Mouse (Mus musculus): ENCODE measurements around the gene Trim31.
A peak's percentile ranks its signal among the peaks of the same experiment; 100 is the strongest.

Gene Trim31

DNA sequence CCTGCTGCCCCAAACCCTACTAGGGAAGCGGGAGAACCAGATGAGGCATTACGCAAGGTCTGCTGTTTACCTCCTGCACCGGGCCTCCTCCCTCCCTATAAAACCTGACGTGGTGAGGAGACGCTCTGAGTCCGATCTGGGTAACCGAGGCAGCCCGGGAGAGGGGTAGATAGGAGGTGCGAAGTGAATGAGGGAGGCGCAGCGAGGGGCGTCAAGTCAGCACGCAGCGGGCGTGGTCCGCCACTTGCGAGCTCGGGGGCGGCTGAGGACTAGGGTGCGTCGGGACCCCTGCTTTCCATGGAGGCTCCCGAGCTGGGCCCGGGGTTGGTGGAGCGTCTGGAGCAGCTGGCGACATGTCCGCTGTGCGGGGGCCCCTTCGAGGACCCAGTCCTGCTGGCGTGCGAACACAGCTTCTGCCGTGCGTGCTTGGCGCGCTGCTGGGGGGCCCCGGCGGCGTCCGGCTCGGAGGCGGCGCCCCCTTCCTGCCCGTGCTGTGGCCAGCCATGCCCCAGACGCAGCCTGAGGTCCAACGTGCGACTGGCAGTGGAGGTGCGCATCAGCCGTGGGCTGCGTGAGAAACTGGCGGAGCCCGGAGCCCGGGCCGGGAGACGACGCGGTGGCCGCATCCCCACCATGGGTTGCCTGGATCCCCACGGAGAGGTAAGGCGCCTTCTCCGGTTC, 45.0 kb downstream of the Trim31 start, which contains the start of gene Rnf39:
Gene Rnf39 (plus strand): TSS at position 128 of the 681 bp plus-strand sequence.
- DNase-seq (ENCODE audit: low read depth in 1 of 2, low spot score in 2 of 2) = no peak

GRCm38 (mm10) chr17:36943691-36944090, 45.8 kb downstream of the Trim31 start:
- no peak for DNase-seq (ENCODE audit: low read depth in 1 of 2, low spot score in 2 of 2)

DNA sequence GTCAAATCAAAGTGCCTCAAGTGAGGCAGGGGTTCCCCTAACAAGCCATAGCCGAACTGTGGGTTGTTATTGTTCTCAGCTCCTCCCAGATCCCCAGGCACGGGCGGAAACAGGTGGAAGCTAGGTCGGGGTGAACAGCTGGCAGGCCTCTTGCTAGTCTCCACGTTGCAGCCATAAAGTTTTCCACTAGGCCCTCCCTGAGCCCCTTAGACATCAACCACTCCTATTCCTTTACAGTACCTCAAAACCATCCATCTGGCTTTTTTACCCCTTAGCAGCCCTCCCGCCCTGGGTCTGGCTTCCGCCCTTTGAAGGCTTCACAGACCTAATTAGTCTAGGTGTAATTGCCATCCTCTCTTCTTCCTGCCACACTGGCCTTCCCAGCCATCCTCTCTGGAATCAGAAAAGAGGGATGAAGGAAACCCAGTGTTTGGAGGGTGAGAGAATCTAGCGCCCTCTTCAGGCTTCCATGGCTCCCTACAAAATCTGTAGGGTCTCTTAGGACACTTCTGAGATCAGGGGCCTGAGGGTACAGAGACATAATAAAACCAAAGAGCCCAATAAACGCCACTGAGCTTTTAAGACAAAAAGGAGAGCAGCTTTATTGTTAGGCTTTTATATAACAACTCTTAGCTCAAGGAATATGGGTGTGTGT, 46.3 kb downstream of the Trim31 start:
- DNase-seq (ENCODE audit: low read depth in 1 of 2, low spot score in 2 of 2) = no peak

DNA sequence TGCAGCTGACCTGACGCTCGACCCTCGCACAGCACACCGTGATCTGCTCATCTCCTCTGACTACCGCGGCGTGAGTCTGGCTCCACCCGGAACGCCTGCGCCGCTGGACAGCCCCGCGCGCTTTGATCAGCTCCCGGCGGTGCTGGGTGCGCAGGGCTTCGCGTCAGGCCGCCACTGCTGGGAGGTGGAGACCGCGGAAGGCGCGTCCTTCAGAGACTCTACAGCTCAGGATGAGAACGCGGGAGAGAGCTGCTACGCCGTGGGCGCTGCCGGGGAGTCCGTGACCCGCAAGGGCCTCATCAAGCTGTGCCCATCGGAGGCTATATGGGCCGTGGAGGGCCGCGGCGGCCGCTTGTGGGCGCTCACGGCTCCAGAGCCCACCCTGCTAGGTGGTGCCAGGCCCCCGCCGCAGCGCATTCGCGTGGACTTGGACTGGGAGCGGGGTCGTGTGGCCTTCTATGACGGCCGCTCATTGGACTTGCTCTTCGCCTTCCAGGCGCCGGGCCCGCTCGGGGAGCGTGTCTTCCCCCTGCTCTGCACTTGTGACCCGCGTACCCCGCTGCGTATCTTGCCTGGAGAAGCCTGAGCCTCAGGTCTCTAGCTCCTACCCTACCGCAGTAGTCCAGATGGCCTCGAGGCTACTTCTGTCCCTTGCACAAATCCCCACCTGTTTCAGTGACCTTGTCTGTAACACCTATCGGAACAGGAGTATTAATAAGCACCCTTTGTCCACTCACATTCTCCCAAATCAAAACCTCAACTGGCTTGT, 49.3 kb downstream of the Trim31 start:
- DNase-seq (ENCODE audit: low read depth in 1 of 2, low spot score in 2 of 2) = no peak

- DNase-seq (ENCODE audit: low read depth in 1 of 2, low spot score in 2 of 2) = no peak
Measured at GRCm38 (mm10) chr17:36948286-36948685, 50.4 kb downstream of the Trim31 start.

DNA sequence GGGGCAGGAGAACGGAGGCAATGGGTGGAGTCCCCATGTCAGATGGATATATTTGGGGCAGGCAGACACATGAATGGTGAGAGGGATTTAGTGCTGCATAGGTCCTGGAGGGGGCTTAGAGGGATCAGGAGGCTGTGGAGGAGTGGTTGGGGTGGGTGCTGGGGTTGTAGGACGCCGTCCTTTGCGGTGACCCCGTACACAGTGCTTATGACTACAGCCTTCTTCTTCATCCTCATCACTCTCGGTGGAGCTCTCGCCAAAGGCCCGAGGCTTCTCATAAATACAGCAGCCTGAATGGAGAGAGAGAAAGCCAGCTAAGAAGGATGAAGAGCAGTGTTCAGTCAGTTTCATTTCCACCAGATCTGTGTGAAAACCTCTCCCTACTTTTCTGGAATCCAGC, 51.3 kb downstream of the Trim31 start:
- no peak for DNase-seq (ENCODE audit: low read depth in 1 of 2, low spot score in 2 of 2)

DNA sequence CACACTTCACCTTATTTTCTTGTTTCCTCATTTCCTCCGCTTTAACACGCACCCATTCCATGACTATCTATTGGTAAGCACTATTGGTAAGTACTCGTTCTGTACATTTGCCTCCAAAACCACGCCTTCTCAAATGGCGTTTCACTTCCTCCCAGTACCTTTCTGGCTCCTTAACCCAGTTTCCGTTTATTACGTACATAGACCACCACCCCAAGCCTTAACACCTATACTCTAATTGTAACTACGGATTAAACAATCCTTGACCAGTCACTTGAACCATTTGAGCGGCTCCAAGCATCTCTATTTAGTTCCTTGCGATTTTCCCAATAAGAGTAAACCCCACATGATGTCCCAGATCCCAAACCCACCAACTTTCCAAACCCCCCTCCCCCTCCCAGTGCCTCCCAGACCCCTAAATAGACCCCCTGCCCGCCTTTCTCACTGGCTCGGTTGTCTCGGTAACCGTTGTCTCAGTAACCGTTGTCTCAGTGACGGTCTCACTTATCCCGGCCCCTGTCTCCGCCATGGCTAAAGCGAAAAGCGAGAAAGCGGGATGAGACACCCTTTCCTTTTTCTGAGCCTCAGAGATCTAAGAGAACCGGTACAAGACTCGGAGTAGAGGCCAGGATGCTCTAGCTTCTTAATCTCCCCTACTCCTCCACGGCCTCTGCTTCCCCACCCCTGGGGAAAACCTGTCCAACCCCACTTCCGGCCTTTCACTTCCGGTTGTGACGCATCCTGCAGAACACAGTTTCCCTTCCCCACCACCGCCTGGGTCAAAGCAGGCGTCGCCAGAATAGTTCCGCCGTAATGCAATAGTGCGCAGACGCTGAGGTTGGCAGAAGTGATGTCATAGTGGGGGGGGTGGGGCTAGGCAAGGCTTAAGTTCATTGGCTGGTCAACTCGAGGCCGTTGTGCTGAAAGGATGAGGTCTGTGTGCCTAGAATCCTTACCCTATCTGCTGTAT, 53.3 kb downstream of the Trim31 start, which contains the start of gene Ppp1r11:
Gene Ppp1r11 (minus strand): TSS at position 761 of the 967 bp plus-strand sequence.
- peak; percentile 91 to 93 for DNase-seq (ENCODE audit: low read depth in 1 of 2, low spot score in 2 of 2)

GRCm38 (mm10) chr17:36952631-36953030, 54.7 kb downstream of the Trim31 start:
- no peak for DNase-seq (ENCODE audit: low read depth in 1 of 2, low spot score in 2 of 2)

DNA sequence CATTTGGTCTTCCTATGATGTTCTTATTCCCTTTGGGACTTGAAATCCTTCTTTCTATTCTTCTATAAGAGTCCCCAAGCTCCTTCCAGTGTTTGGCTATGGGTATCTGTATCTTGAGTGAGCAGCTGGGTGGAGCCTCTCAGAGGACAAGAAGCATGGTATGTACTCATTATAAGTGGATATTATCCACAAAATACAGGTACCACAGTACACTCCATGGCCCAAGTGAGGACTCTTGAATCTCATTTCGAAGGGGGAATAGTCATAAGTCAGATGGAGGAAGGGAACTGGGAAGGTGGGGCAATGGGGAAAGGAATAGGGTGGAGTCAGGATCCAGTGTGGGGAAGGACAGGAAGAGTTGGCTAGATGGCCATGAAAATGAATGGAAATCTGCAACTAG, 55.1 kb downstream of the Trim31 start:
- DNase-seq (ENCODE audit: low read depth in 1 of 2, low spot score in 2 of 2) = no peak

GRCm38 (mm10) chr17:36957999-36958743, 60.3 kb downstream of the Trim31 start, which contains the start of the genes Znrd1 and Znrd1as:
Gene Znrd1, minus strand, starts transcription at chr17:36958559.
Gene Znrd1as, plus strand, starts transcription at chr17:36958592.
- peak; percentile 82 to 88 for DNase-seq (ENCODE audit: low read depth in 1 of 2, low spot score in 2 of 2)

GRCm38 (mm10) chr17:36958884-36959283, 61.0 kb downstream of the Trim31 start:
- no peak for DNase-seq (ENCODE audit: low read depth in 1 of 2, low spot score in 2 of 2)
